Mouse (Mus musculus): Measurements from ENCODE around the gene Hnrnph3.

GRCm38 (mm10) chr10:63060406-63060805 is 36.4 kb upstream of the Hnrnph3 start:
- TF ChIP-seq POLR2A (IDR thresholded peaks at IDR 0.05; ENCODE audit: borderline replicate concordance, insufficient read depth, low read length) (no peak), CTCF (IDR thresholded peaks at IDR 0.05; ENCODE audit: borderline replicate concordance, insufficient read depth, low read depth, low read length) (no peak)
